Mouse (Mus musculus) lung, embryonic 16.5 days (tissue): ENCODE results near the gene Odam. TPM values are rescaled to one million over a fixed set of nuclear protein-coding genes. Genes with fewer than 3 reads are reported as not detected.

Experiments used
- polyA plus RNA-seq: library from polyadenylated mRNA; unstranded; fragments of >200 nt; fragmentation: Nextera tagmentation; extraction: Ambion mirVana; gene quantifications from 2 replicates; pipeline ENCODE4 v1.2.1, GENCODE M21; 2015

The Odam gene
- polyA plus RNA-seq, 1 experiment from 2014 or later: not detected

Other genes starting within 250 kb of the Odam start
- not detected in 2 replicates for gene Csn1s1, start 218.8 kb upstream of the Odam start, polyA plus RNA-seq
- 0.33 TPM in 1 of 2 replicates, not detected in the other for gene Csn2, start 185.4 kb upstream of the Odam start, polyA plus RNA-seq
- not detected in 2 replicates for gene Csn1s2a, start 110.5 kb upstream of the Odam start, polyA plus RNA-seq
- not detected in 2 replicates for gene Csn1s2b, start 76.9 kb upstream of the Odam start, polyA plus RNA-seq
- gene Prr27, start 59.3 kb upstream of the Odam start, polyA plus RNA-seq: not detected in 2 replicates
- not detected in 2 replicates for gene Csn3, start 40.5 kb downstream of the Odam start, polyA plus RNA-seq
- gene 2310003L06Rik, start 84.4 kb downstream of the Odam start, polyA plus RNA-seq: not detected in 2 replicates
- gene Gm28434, start 84.5 kb downstream of the Odam start, polyA plus RNA-seq: not detected in 2 replicates
- gene Cabs1, start 94.4 kb downstream of the Odam start, polyA plus RNA-seq: not detected in 2 replicates
- not detected in 2 replicates for gene Smr3a, start 117.5 kb downstream of the Odam start, polyA plus RNA-seq
- gene Smr2, start 201.5 kb downstream of the Odam start, polyA plus RNA-seq: not detected in 2 replicates
- gene Gm11116, start 226.5 kb downstream of the Odam start, polyA plus RNA-seq: not detected in 2 replicates